Mouse (Mus musculus) lung, embryonic 15.5 days (tissue): ENCODE measurements around the gene Bend3. TPM values are rescaled to one million over a fixed set of nuclear protein-coding genes. Genes with fewer than 3 reads are reported as not detected.

Source experiments
- ATAC-seq: fragments of 200-750 bp; cut with Nextera tagmentation; 2 replicates; pipeline ENCODE4 v1.8.0; 2017; ENCODE audit warnings: moderate number of reproducible peaks, borderline replicate concordance; ENCODE audit not compliant: low FRiP score, low TSS enrichment; ENCODE audit errors: extremely low read depth
- H3K27ac ChIP-seq: fragments of 300-500 bp; sonication (generic); 2 replicates; pipeline ENCODE4 v1.5.1; 2015; ENCODE audit warnings: moderate library complexity, mild to moderate bottlenecking, inconsistent platforms
- H3K27me3 ChIP-seq: fragments of 300-500 bp; sonication (generic); 2 replicates; pipeline ENCODE4 v1.6.1; 2015; ENCODE audit warnings: inconsistent platforms
- H3K36me3 ChIP-seq: fragments of 300-500 bp; sonication (generic); 2 replicates; pipeline ENCODE4 v1.6.1; 2015; ENCODE audit warnings: inconsistent platforms
- H3K4me1 ChIP-seq: fragments of 300-500 bp; sonication (generic); 2 replicates; pipeline ENCODE4 v1.6.1; 2015; ENCODE audit warnings: inconsistent platforms
- H3K4me2 ChIP-seq: fragments of 300-500 bp; sonication (generic); 2 replicates; pipeline ENCODE4 v1.6.1; 2015; ENCODE audit warnings: inconsistent platforms, mild to moderate bottlenecking, moderate library complexity
- H3K4me3 ChIP-seq: fragments of 300-500 bp; sonication (generic); 2 replicates; pipeline ENCODE4 v1.5.1; 2015; ENCODE audit warnings: mild to moderate bottlenecking, inconsistent platforms
- H3K9ac ChIP-seq: fragments of 300-500 bp; sonication (generic); 2 replicates; pipeline ENCODE4 v1.6.1; 2015; ENCODE audit warnings: inconsistent platforms
- H3K9me3 ChIP-seq: fragments of 300-500 bp; sonication (generic); 2 replicates; pipeline ENCODE4 v1.6.1; 2016; ENCODE audit warnings: inconsistent platforms
- WGBS: fragments of 180-500 bp; shearing (Covaris S2); methylation state at CpG from one replicate; pipeline ENCODE4 v1.1.7; 2015; 5-methylcytosine and 5-hydroxymethylcytosine counted together
- polyA plus RNA-seq: library from polyadenylated mRNA; unstranded; fragments of >200 nt; fragmentation: Nextera tagmentation; extraction: Ambion mirVana; gene quantifications from 2 replicates; pipeline ENCODE4 v1.2.1, GENCODE M21; 2015

Gene Bend3
- polyA plus RNA-seq, 1 experiment from 2014 or later, result 4.3 TPM

- no peak overlapping the region for H3K4me2 ChIP-seq
- 84% methylated on average over 3 of the region's 3 CpGs for WGBS
- H3K27ac ChIP-seq, result no peak overlapping the region
Measured at GRCm38 (mm10) chr10:43454671-43455070, 24.0 kb upstream of the Bend3 start.

GRCm38 (mm10) chr10:43462821-43463220 is 15.8 kb upstream of the Bend3 start:
- 66% methylated on average over 5 of the region's 5 CpGs for WGBS
- no peak for ATAC-seq

More at GRCm38 (mm10) chr10:43454671-43455070, 24.0 kb upstream of the Bend3 start:
- Histone ChIP-seq H3K9me3 (no peaks in the 10 kb centered on the region), H3K27me3 (no peaks in the 10 kb centered on the region), H3K4me3 (no peak overlapping the region), H3K9ac (no peak overlapping the region), H3K4me1 (0 out of 2 replicates have a peak, but pooled peaks cover 3% of the 10 kb centered on the region), H3K36me3 (no peaks in the 10 kb centered on the region)
- ATAC-seq, result no peak

GRCm38 (mm10) chr10:43463227-43463626 is 15.4 kb upstream of the Bend3 start:
- 0 out of 2 replicates have a peak, but pooled peaks cover 4% of the 10 kb centered on the region for H3K4me1 ChIP-seq
- no peak overlapping the region for H3K4me2 ChIP-seq
- H3K9ac ChIP-seq, result no peak overlapping the region
- no peaks in the 10 kb centered on the region for H3K9me3 ChIP-seq
- H3K27ac ChIP-seq, result no peak overlapping the region
- no peaks in the 10 kb centered on the region for H3K27me3 ChIP-seq
- WGBS, result 34% methylated on average over 3 of the region's 3 CpGs
- no peak overlapping the region for H3K4me3 ChIP-seq
- ATAC-seq, result no peak
- H3K36me3 ChIP-seq, result no peaks in the 10 kb centered on the region

More at GRCm38 (mm10) chr10:43462821-43463220, 15.8 kb upstream of the Bend3 start:
- H3K27ac ChIP-seq, result no peak overlapping the region
- no peak overlapping the region for H3K4me3 ChIP-seq
- 0 out of 2 replicates have a peak, but pooled peaks cover 3% of the 10 kb centered on the region for H3K4me1 ChIP-seq
- H3K27me3 ChIP-seq, result no peaks in the 10 kb centered on the region
- no peaks in the 10 kb centered on the region for H3K9me3 ChIP-seq
- H3K9ac ChIP-seq, result no peak overlapping the region
- H3K4me2 ChIP-seq, result no peak overlapping the region
- H3K36me3 ChIP-seq, result no peaks in the 10 kb centered on the region

- 82% methylated on average over 2 of the region's 2 CpGs for WGBS
Measured at GRCm38 (mm10) chr10:43466223-43466622, 12.4 kb upstream of the Bend3 start.

GRCm38 (mm10) chr10:43467659-43468058 is 11.0 kb upstream of the Bend3 start:
- no peak for ATAC-seq
- H3K4me2 ChIP-seq, result peak overlapping the region; percentile 27; the same call in 1 of the 2 replicates
- no peak overlapping the region for H3K9ac ChIP-seq
- H3K27ac ChIP-seq, result no peak overlapping the region
- H3K9me3 ChIP-seq, result no peaks in the 10 kb centered on the region
- H3K27me3 ChIP-seq, result no peaks in the 10 kb centered on the region
- H3K4me1 ChIP-seq, result 0 out of 2 replicates have a peak, but pooled peaks cover 4% of the 10 kb centered on the region
- WGBS, result 33% methylated on average over 13 of the region's 13 CpGs
- H3K36me3 ChIP-seq, result no peaks in the 10 kb centered on the region
- H3K4me3 ChIP-seq, result no peak overlapping the region

More at GRCm38 (mm10) chr10:43466223-43466622, 12.4 kb upstream of the Bend3 start:
- Histone ChIP-seq H3K9ac (no peak overlapping the region), H3K27me3 (no peaks in the 10 kb centered on the region), H3K4me1 (0 out of 2 replicates have a peak, but pooled peaks cover 4% of the 10 kb centered on the region), H3K4me3 (no peak overlapping the region), H3K36me3 (no peaks in the 10 kb centered on the region), H3K27ac (no peak overlapping the region), H3K9me3 (no peaks in the 10 kb centered on the region), H3K4me2 (no peak overlapping the region)
- no peak for ATAC-seq

GRCm38 (mm10) chr10:43468293-43468692 is 10.3 kb upstream of the Bend3 start:
- Histone ChIP-seq H3K27me3 (no peaks in the 10 kb centered on the region), H3K4me2 (no peak overlapping the region), H3K4me3 (no peak overlapping the region), H3K9ac (no peak overlapping the region), H3K27ac (no peak overlapping the region), H3K4me1 (0 out of 2 replicates have a peak, but pooled peaks cover 4% of the 10 kb centered on the region), H3K36me3 (no peaks in the 10 kb centered on the region), H3K9me3 (no peaks in the 10 kb centered on the region)
- WGBS, result 93% methylated on average over 6 of the region's 6 CpGs
- ATAC-seq, result no peak

- Histone ChIP-seq H3K9ac (no peak overlapping the region), H3K4me2 (no peak overlapping the region), H3K27me3 (no peaks in the 10 kb centered on the region), H3K36me3 (no peaks in the 10 kb centered on the region), H3K9me3 (no peaks in the 10 kb centered on the region), H3K4me1 (peaks cover 13% of the 10 kb centered on the region), H3K4me3 (no peak overlapping the region), H3K27ac (no peak overlapping the region)
- ATAC-seq, result no peak
- 51% methylated on average over 4 of the region's 4 CpGs for WGBS
Measured at GRCm38 (mm10) chr10:43475376-43475775, 3.3 kb upstream of the Bend3 start.

- Histone ChIP-seq H3K9me3 (no peaks in the 10 kb centered on the region), H3K9ac (peak overlapping the region; percentile 96), H3K4me2 (peak overlapping the region; percentile 85), H3K27ac (no peak overlapping the region), H3K4me1 (peaks cover 24% of the 10 kb centered on the region), H3K36me3 (no peaks in the 10 kb centered on the region), H3K27me3 (no peaks in the 10 kb centered on the region), H3K4me3 (peak overlapping the region; percentile 91)
- no peak for ATAC-seq
- WGBS, result 8% methylated on average over 9 of the region's 9 CpGs
Measured at GRCm38 (mm10) chr10:43477459-43477858, 1.2 kb upstream of the Bend3 start.

- Histone ChIP-seq H3K36me3 (no peaks in the 10 kb centered on the region), H3K4me1 (peaks cover 30% of the 10 kb centered on the region), H3K9ac (peak overlapping the region; percentile 96), H3K9me3 (no peaks in the 10 kb centered on the region), H3K4me3 (peak overlapping the region; percentile 91), H3K4me2 (peak overlapping the region; percentile 85), H3K27me3 (no peaks in the 10 kb centered on the region), H3K27ac (peak overlapping the region; percentile 97)
- peak; percentile 36; the same call in 1 of the 2 replicates for ATAC-seq
- under 1% methylated on average over 42 of the region's 42 CpGs for WGBS
Measured at GRCm38 (mm10) chr10:43477865-43478681, 558 bp upstream of the Bend3 start.

GRCm38 (mm10) chr10:43479436-43480157 is 966 bp downstream of the Bend3 start:
- H3K9me3 ChIP-seq, result no peaks in the 10 kb centered on the region
- H3K36me3 ChIP-seq, result no peaks in the 10 kb centered on the region
- peak; percentile 90 for ATAC-seq
- H3K4me1 ChIP-seq, result peaks cover 38% of the 10 kb centered on the region
- peak overlapping the region; percentile 97 for H3K27ac ChIP-seq
- under 1% methylated on average over 94 of the region's 103 CpGs for WGBS
- peak overlapping the region; percentile 85 for H3K4me2 ChIP-seq
- H3K27me3 ChIP-seq, result no peaks in the 10 kb centered on the region
- H3K4me3 ChIP-seq, result peak overlapping the region; percentile 91
- H3K9ac ChIP-seq, result peak overlapping the region; percentile 96

GRCm38 (mm10) chr10:43480227-43480849 is 1.7 kb downstream of the Bend3 start:
- H3K4me1 ChIP-seq, result peaks cover 38% of the 10 kb centered on the region
- 5% methylated on average over 13 of the region's 13 CpGs for WGBS
- H3K36me3 ChIP-seq, result no peaks in the 10 kb centered on the region
- peak overlapping the region; percentile 96 for H3K9ac ChIP-seq
- H3K4me2 ChIP-seq, result peak overlapping the region; percentile 85
- H3K27me3 ChIP-seq, result no peaks in the 10 kb centered on the region
- peak overlapping the region; percentile 91 for H3K4me3 ChIP-seq
- H3K9me3 ChIP-seq, result no peaks in the 10 kb centered on the region
- peak overlapping the region; percentile 97 for H3K27ac ChIP-seq
- no peak for ATAC-seq
